Mouse (Mus musculus) embryonic fibroblast, embryonic 13.5 days (primary cell): ENCODE data around the gene Dnah17.

Experiments
- CTCF ChIP-seq: IDR thresholded peaks from 2 replicates; pipeline ENCODE4 v1.5.1; 2011; ENCODE audit warnings: mild to moderate bottlenecking, control low read depth, low read length, moderate library complexity, borderline replicate concordance; ENCODE audit not compliant: insufficient read depth
- POLR2A ChIP-seq: IDR thresholded peaks from 2 replicates; pipeline ENCODE4 v1.6.1; 2011; ENCODE audit warnings: low read depth, mild to moderate bottlenecking, control low read depth, low read length, moderate library complexity

DNA sequence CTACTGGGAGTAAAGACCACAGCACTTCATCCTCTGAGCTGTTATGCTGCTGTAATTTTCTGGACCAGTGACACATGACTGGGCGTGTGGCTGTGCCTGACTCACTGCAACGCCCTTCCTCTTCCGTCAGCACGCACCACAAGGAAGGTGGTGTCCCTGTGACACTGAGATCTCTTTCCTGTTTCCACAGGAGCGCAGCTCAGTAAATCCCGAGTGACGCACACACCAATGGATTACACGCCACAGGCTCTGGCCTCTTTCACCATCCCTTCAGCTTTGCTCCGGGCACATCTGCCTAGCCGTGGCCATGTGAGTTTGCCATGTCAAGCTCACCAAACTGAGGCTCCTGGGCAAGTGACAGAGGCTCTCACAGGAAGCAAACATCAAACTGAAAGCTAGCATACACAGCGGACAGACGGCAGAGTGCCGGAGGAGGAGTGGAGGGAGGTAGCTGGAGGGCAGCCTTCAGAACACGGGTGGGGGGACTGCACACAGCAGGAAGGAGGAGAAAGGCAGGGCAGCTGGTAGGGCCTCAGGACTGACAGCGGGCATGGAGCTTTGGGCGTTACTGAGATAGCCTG lies 15.4 kb upstream of the Dnah17 start:
- no peak for TF ChIP-seq CTCF
- TF ChIP-seq POLR2A = no peak; the same call in 1 of the 2 replicates
